Mouse (Mus musculus): ENCODE measurements around the gene Tnfrsf8. TPM values are rescaled to one million over a fixed set of nuclear protein-coding genes. Genes with fewer than 3 reads are reported as not detected.

The Tnfrsf8 gene
- total RNA-seq, 1 experiment from 2014 or later = 0.58 TPM

Other genes starting within 250 kb of the Tnfrsf8 start
- gene Vps13d, start 120.2 kb downstream of the Tnfrsf8 start, total RNA-seq (2017) = 87.7 and 101 TPM in 2 replicates
- 91.5 and 109 TPM in 2 replicates for gene Tnfrsf1b, start 68.3 kb downstream of the Tnfrsf8 start, total RNA-seq (2017)
- gene Zfp990, start 195.6 kb upstream of the Tnfrsf8 start, total RNA-seq (2017) = not detected in 2 replicates